Mouse (Mus musculus): ENCODE data around the gene BC080695. TPM values are rescaled to one million over a fixed set of nuclear protein-coding genes. Genes with fewer than 3 reads are reported as not detected.
"Not testable (repeated sequence)": the region's sequence is repeated elsewhere in the genome, so short reads cannot be mapped to it uniquely, and the experiment has no call there.

Gene BC080695
- not detected in 2 replicates for polyA plus RNA-seq (2014; fragmentation: Nextera tagmentation; extraction: Ambion mirVana)

DNA sequence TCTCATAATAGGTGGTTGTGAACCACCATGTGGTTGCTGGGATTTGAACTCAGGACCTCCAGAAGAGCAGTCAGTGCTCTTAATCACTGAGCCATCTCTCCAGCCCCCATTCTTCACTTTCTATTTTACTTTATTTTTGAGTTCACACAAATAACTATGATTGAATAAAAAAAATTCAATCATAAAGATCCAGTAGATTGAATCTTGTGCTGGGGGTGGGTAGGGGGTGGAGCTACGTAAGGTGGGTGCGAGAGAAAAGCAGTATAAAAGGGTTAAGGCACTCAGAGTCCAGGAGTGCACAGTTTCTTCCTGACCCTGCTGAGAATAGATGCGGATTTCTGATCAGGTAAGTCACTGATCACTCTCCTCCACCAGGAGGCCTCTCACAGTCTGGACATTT is at the start of gene BC080695, which contains the start of gene Gm13057:
Gene BC080695, plus strand, starts transcription at position 301 of the 400 bp plus-strand sequence.
Gene Gm13057, plus strand, starts transcription at position 310 of the 400 bp plus-strand sequence.
- not testable (repeated sequence) for H3K4me3 ChIP-seq (ENCODE audit: low read depth, low read length); H3K9me3 ChIP-seq (ENCODE audit: control insufficient read depth, low read length); H3K27ac ChIP-seq (ENCODE audit: low read depth, low read length); H3K27me3 ChIP-seq (ENCODE audit: control insufficient read depth, insufficient read depth, low read length); ATAC-seq (ENCODE audit: low read depth); H3K4me1 ChIP-seq (ENCODE audit: control insufficient read depth, insufficient read depth, low read length); H3K36me3 ChIP-seq (ENCODE audit: control insufficient read depth, insufficient read depth, low read length); H3K9ac ChIP-seq (replicated peaks; ENCODE audit: low read depth, low read length); H3K4me2 ChIP-seq (ENCODE audit: low read depth, low read length)
- no CpG with 5 or more reads among the region's 3 CpGs for WGBS

GRCm38 (mm10) chr4:143511043-143511442 is 40.5 kb upstream of the BC080695 start, which contains the start of gene Gm13043:
Gm13043 (plus strand) TSS chr4:143511343.
- no peaks in the 10 kb centered on the region for H3K36me3 ChIP-seq (ENCODE audit: control insufficient read depth, insufficient read depth, low read length)
- no peaks in the 10 kb centered on the region for H3K27me3 ChIP-seq (ENCODE audit: control insufficient read depth, insufficient read depth, low read length)
- WGBS: 91% methylated on average over 3 of the region's 3 CpGs
- H3K4me2 ChIP-seq (ENCODE audit: low read depth, low read length): no peak within 1 kb of the TSS
- no peak within 1 kb of the TSS for H3K27ac ChIP-seq (ENCODE audit: low read depth, low read length)
- no peak within 1 kb of the TSS for H3K4me3 ChIP-seq (ENCODE audit: low read depth, low read length)
- no peaks in the 10 kb centered on the region for H3K4me1 ChIP-seq (ENCODE audit: control insufficient read depth, insufficient read depth, low read length)
- no peak for ATAC-seq (ENCODE audit: low read depth)
- no peaks in the 10 kb centered on the region for H3K9me3 ChIP-seq (ENCODE audit: control insufficient read depth, low read length)
- H3K9ac ChIP-seq (replicated peaks; ENCODE audit: low read depth, low read length): no peak within 1 kb of the TSS

DNA sequence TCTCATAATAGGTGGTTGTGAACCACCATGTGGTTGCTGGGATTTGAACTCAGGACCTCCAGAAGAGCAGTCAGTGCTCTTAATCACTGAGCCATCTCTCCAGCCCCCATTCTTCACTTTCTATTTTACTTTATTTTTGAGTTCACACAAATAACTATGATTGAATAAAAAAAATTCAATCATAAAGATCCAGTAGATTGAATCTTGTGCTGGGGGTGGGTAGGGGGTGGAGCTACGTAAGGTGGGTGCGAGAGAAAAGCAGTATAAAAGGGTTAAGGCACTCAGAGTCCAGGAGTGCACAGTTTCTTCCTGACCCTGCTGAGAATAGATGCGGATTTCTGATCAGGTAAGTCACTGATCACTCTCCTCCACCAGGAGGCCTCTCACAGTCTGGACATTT is 15.8 kb upstream of the BC080695 start, which contains the start of gene Gm13040:
Gene Gm13040, plus strand, starts transcription at position 301 of the 400 bp plus-strand sequence.
- no CpG with 5 or more reads among the region's 3 CpGs for WGBS
- H3K27ac ChIP-seq (ENCODE audit: low read depth, low read length); H3K4me3 ChIP-seq (ENCODE audit: low read depth, low read length); H3K36me3 ChIP-seq (ENCODE audit: control insufficient read depth, insufficient read depth, low read length); ATAC-seq (ENCODE audit: low read depth); H3K9me3 ChIP-seq (ENCODE audit: control insufficient read depth, low read length); H3K9ac ChIP-seq (replicated peaks; ENCODE audit: low read depth, low read length); H3K4me2 ChIP-seq (ENCODE audit: low read depth, low read length); H3K27me3 ChIP-seq (ENCODE audit: control insufficient read depth, insufficient read depth, low read length); H3K4me1 ChIP-seq (ENCODE audit: control insufficient read depth, insufficient read depth, low read length): not testable (repeated sequence)

GRCm38 (mm10) chr4:143611927-143612326 is 60.4 kb downstream of the BC080695 start:
- not testable (repeated sequence) for H3K36me3 ChIP-seq (ENCODE audit: control insufficient read depth, insufficient read depth, low read length); ATAC-seq (ENCODE audit: low read depth); H3K4me1 ChIP-seq (ENCODE audit: control insufficient read depth, insufficient read depth, low read length); H3K27me3 ChIP-seq (ENCODE audit: control insufficient read depth, insufficient read depth, low read length); H3K9ac ChIP-seq (replicated peaks; ENCODE audit: low read depth, low read length); H3K4me3 ChIP-seq (ENCODE audit: low read depth, low read length); H3K4me2 ChIP-seq (ENCODE audit: low read depth, low read length); H3K27ac ChIP-seq (ENCODE audit: low read depth, low read length); H3K9me3 ChIP-seq (ENCODE audit: control insufficient read depth, low read length)
- WGBS: 87% methylated on average over 9 of the region's 9 CpGs

DNA sequence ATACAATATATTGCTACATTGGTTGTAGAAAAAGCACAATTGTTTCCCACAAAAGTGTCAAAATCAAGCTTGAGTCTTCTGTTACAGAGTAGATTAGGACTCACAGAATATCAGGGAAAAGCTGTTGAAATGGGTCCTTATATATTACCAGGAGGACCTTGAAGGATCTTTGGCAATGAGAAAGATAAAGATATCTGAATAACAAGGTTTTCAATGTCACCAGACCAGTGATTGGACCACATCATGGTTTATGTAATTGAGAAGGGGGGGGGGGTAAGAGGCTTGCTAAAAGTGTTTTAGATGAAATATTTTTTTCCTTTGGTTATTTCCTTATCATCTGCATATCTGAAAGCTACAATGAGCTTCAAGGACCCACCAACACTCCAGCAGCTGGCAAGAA is 63.2 kb downstream of the BC080695 start, which contains the start of gene Gm13083:
Gene Gm13083, plus strand, starts transcription at position 301 of the 400 bp plus-strand sequence.
- H3K9me3 ChIP-seq (ENCODE audit: control insufficient read depth, low read length); H3K36me3 ChIP-seq (ENCODE audit: control insufficient read depth, insufficient read depth, low read length); H3K4me2 ChIP-seq (ENCODE audit: low read depth, low read length); H3K4me3 ChIP-seq (ENCODE audit: low read depth, low read length); H3K9ac ChIP-seq (replicated peaks; ENCODE audit: low read depth, low read length); H3K27ac ChIP-seq (ENCODE audit: low read depth, low read length); H3K27me3 ChIP-seq (ENCODE audit: control insufficient read depth, insufficient read depth, low read length); H3K4me1 ChIP-seq (ENCODE audit: control insufficient read depth, insufficient read depth, low read length); ATAC-seq (ENCODE audit: low read depth): not testable (repeated sequence)

- not testable (repeated sequence) for ATAC-seq (ENCODE audit: low read depth); H3K27ac ChIP-seq (ENCODE audit: low read depth, low read length); H3K9me3 ChIP-seq (ENCODE audit: control insufficient read depth, low read length); H3K36me3 ChIP-seq (ENCODE audit: control insufficient read depth, insufficient read depth, low read length); H3K27me3 ChIP-seq (ENCODE audit: control insufficient read depth, insufficient read depth, low read length); H3K9ac ChIP-seq (replicated peaks; ENCODE audit: low read depth, low read length); H3K4me1 ChIP-seq (ENCODE audit: control insufficient read depth, insufficient read depth, low read length); H3K4me2 ChIP-seq (ENCODE audit: low read depth, low read length); H3K4me3 ChIP-seq (ENCODE audit: low read depth, low read length)
- 92% methylated on average over 4 of the region's 4 CpGs for WGBS
Observed at GRCm38 (mm10) chr4:143618101-143618500, 66.6 kb downstream of the BC080695 start.

Other genes with a start within 250 kb of the BC080695 start
- 0.26 and 0.31 TPM in 2 replicates for gene Lrrc38, start 201.9 kb upstream of the BC080695 start, polyA plus RNA-seq (2014; fragmentation: Nextera tagmentation; extraction: Ambion mirVana)
- not detected in 2 replicates for gene Pramel1, start 157.3 kb upstream of the BC080695 start, polyA plus RNA-seq (2014; fragmentation: Nextera tagmentation; extraction: Ambion mirVana)
- gene Pramef8, start 139.3 kb upstream of the BC080695 start, polyA plus RNA-seq (2014; fragmentation: Nextera tagmentation; extraction: Ambion mirVana): 20.7 and 24.2 TPM in 2 replicates
- gene Oog4, start 101.4 kb upstream of the BC080695 start, polyA plus RNA-seq (2014; fragmentation: Nextera tagmentation; extraction: Ambion mirVana): not detected in 2 replicates
- not detected in 2 replicates for gene Gm13043, start 40.4 kb upstream of the BC080695 start, polyA plus RNA-seq (2014; fragmentation: Nextera tagmentation; extraction: Ambion mirVana)
- gene Gm13040, start 15.7 kb upstream of the BC080695 start, polyA plus RNA-seq (2014; fragmentation: Nextera tagmentation; extraction: Ambion mirVana): not detected in 2 replicates
- gene Gm13057, start within 50 bp of the BC080695 start, polyA plus RNA-seq (2014; fragmentation: Nextera tagmentation; extraction: Ambion mirVana): not detected in 2 replicates
- not detected in 2 replicates for gene Gm13083, start 63.3 kb downstream of the BC080695 start, polyA plus RNA-seq (2014; fragmentation: Nextera tagmentation; extraction: Ambion mirVana)
- not detected in 2 replicates for gene Gm13088, start 105.5 kb downstream of the BC080695 start, polyA plus RNA-seq (2014; fragmentation: Nextera tagmentation; extraction: Ambion mirVana)
- gene Gm13089, start 151.0 kb downstream of the BC080695 start, polyA plus RNA-seq (2014; fragmentation: Nextera tagmentation; extraction: Ambion mirVana): not detected in 2 replicates
- gene Gm13078, start 167.8 kb downstream of the BC080695 start, polyA plus RNA-seq (2014; fragmentation: Nextera tagmentation; extraction: Ambion mirVana): not detected in 2 replicates
- not detected in 2 replicates for gene Gm13023, start 237.7 kb downstream of the BC080695 start, polyA plus RNA-seq (2014; fragmentation: Nextera tagmentation; extraction: Ambion mirVana)